Mouse (Mus musculus) left cerebral cortex, adult 11 months (tissue): Measurements from ENCODE around the gene Iqcg.
A peak's percentile ranks its signal among the peaks of the same experiment; 100 is the strongest.
"Not testable (repeated sequence)": the region's sequence is repeated elsewhere in the genome, so short reads cannot be mapped to it uniquely, and the experiment has no call there.

Experiments used
- DNase-seq: peaks from one replicate; pipeline ENCODE4 v3.0.0; 2022; ENCODE audit warnings: low spot score

Iqcg gene

GRCm38 (mm10) chr16:33056095-33056785 is at the start of gene Iqcg, which contains the start of gene Rpl35a:
Iqcg (minus strand) TSS chr16:33056218.
Rpl35a (plus strand) TSS chr16:33056453.
- peak; percentile 76 for DNase-seq

GRCm38 (mm10) chr16:33085666-33086065 is 29.6 kb upstream of the Iqcg start:
- DNase-seq = no peak

- no peak for DNase-seq
These were observed 28.0 kb upstream of the Iqcg start for GRCm38 (mm10) chr16:33083996-33084395.

GRCm38 (mm10) chr16:33082951-33083350 is 26.9 kb upstream of the Iqcg start:
- no peak for DNase-seq

- no peak for DNase-seq
These were observed 24.0 kb upstream of the Iqcg start for GRCm38 (mm10) chr16:33080063-33080462.

- no peak for DNase-seq
These were observed 21.1 kb upstream of the Iqcg start for GRCm38 (mm10) chr16:33077069-33077627.

- no peak for DNase-seq
These were observed 20.1 kb upstream of the Iqcg start for GRCm38 (mm10) chr16:33076078-33076477.

GRCm38 (mm10) chr16:33074967-33075366 is 18.9 kb upstream of the Iqcg start:
- no peak for DNase-seq

GRCm38 (mm10) chr16:33072871-33073557 is 17.0 kb upstream of the Iqcg start:
- DNase-seq = no peak

GRCm38 (mm10) chr16:33070928-33071327 is 14.9 kb upstream of the Iqcg start:
- no peak for DNase-seq

- DNase-seq = no peak
These were observed 8.6 kb upstream of the Iqcg start for GRCm38 (mm10) chr16:33064636-33065035.

GRCm38 (mm10) chr16:33063267-33063666 is 7.2 kb upstream of the Iqcg start:
- DNase-seq = no peak

GRCm38 (mm10) chr16:33062682-33063131 is 6.7 kb upstream of the Iqcg start:
- peak; percentile 33 for DNase-seq

- peak; percentile 85 for DNase-seq
These were observed 6.1 kb upstream of the Iqcg start, which contains the start of gene Lmln for GRCm38 (mm10) chr16:33062024-33062681. Lmln (plus strand) TSS chr16:33062521.

- no peak for DNase-seq
These were observed 5.4 kb upstream of the Iqcg start for GRCm38 (mm10) chr16:33061400-33061799.

- DNase-seq = no peak
These were observed 4.9 kb upstream of the Iqcg start for GRCm38 (mm10) chr16:33060926-33061325.

- DNase-seq = no peak
These were observed 3.5 kb upstream of the Iqcg start for GRCm38 (mm10) chr16:33059471-33059870.

GRCm38 (mm10) chr16:33058656-33059055 is 2.6 kb upstream of the Iqcg start:
- DNase-seq = not testable (repeated sequence)

GRCm38 (mm10) chr16:33058033-33058432 is 2.0 kb upstream of the Iqcg start:
- no peak for DNase-seq

GRCm38 (mm10) chr16:33056786-33057185 is 768 bp upstream of the Iqcg start:
- no peak for DNase-seq

GRCm38 (mm10) chr16:33055655-33056054 is 363 bp downstream of the Iqcg start:
- DNase-seq = no peak

GRCm38 (mm10) chr16:33054927-33055326 is 1.1 kb downstream of the Iqcg start:
- not testable (repeated sequence) for DNase-seq
